Mouse (Mus musculus) heart, embryonic 11.5 days (tissue): ENCODE data around the gene Tpd52l2. TPM values are rescaled to one million over a fixed set of nuclear protein-coding genes. Genes with fewer than 3 reads are reported as not detected.
A peak's percentile ranks its signal among the peaks of the same experiment; 100 is the strongest.

ENCODE experiments used
- ATAC-seq: fragments of 200-750 bp; cut with Nextera tagmentation; replicated peaks from 2 replicates; pipeline ENCODE4 v1.8.0; 2017; ENCODE audit warnings: moderate library complexity; ENCODE audit not compliant: insufficient number of reproducible peaks, low FRiP score, low TSS enrichment
- H3K27ac ChIP-seq: fragments of 300-500 bp; sonication (generic); 2 replicates; pipeline ENCODE4 v1.5.1; 2014; ENCODE audit warnings: mild to moderate bottlenecking, low read depth, low read length
- H3K27me3 ChIP-seq: fragments of 300-500 bp; sonication (generic); 2 replicates; pipeline ENCODE4 v1.6.1; 2014; ENCODE audit warnings: mild to moderate bottlenecking, low read length, mixed read lengths; ENCODE audit not compliant: control insufficient read depth, insufficient read depth
- H3K36me3 ChIP-seq: fragments of 300-500 bp; sonication (generic); 2 replicates; pipeline ENCODE4 v1.6.1; 2014; ENCODE audit warnings: mild to moderate bottlenecking, low read length, moderate library complexity, mixed read lengths; ENCODE audit not compliant: control insufficient read depth, insufficient read depth
- H3K4me1 ChIP-seq: fragments of 300-500 bp; sonication (generic); 2 replicates; pipeline ENCODE4 v1.6.1; 2014; ENCODE audit warnings: low read length; ENCODE audit not compliant: control insufficient read depth, insufficient read depth
- H3K4me2 ChIP-seq: fragments of 300-500 bp; sonication (generic); 2 replicates; pipeline ENCODE4 v1.6.1; 2014; ENCODE audit warnings: mild to moderate bottlenecking, moderate library complexity
- H3K4me3 ChIP-seq: fragments of 300-500 bp; sonication (generic); 2 replicates; pipeline ENCODE4 v1.5.1; 2014; ENCODE audit warnings: low read depth, low read length
- H3K9ac ChIP-seq: fragments of 300-500 bp; sonication (generic); 2 replicates; pipeline ENCODE4 v1.6.1; 2014; ENCODE audit warnings: mild to moderate bottlenecking, low read depth, low read length, moderate library complexity
- H3K9me3 ChIP-seq: fragments of 300-500 bp; sonication (generic); replicated peaks from 2 replicates; pipeline ENCODE4 v1.6.1; 2016; ENCODE audit warnings: low read length; ENCODE audit not compliant: control insufficient read depth
- WGBS: fragments of 180-500 bp; shearing (Covaris S2); extraction: QIAGEN DNeasy Blood & Tissue Kit; methylation state at CpG from one replicate; pipeline ENCODE4 v1.1.7; 2014; ENCODE audit not compliant: insufficient replicate concordance; 5-methylcytosine and 5-hydroxymethylcytosine counted together
- polyA plus RNA-seq: library from polyadenylated mRNA; unstranded; fragments of >200 nt; fragmentation: Nextera tagmentation; extraction: Ambion mirVana; gene quantifications from 2 replicates; pipeline ENCODE4 v1.2.1, GENCODE M21; 2014

The Tpd52l2 gene
- polyA plus RNA-seq, 1 experiment from 2014 or later = 128 TPM

GRCm38 (mm10) chr2:181459673-181460621 is 37.0 kb upstream of the Tpd52l2 start:
- Histone ChIP-seq H3K36me3 (no peaks in the 10 kb centered on the region), H3K27me3 (peaks cover 3% of the 10 kb centered on the region; the same call in 1 of the 2 replicates), H3K4me1 (peaks cover 19% of the 10 kb centered on the region), H3K9ac (peak overlapping the region; percentile 91), H3K9me3 (no peaks in the 10 kb centered on the region), H3K4me2 (peak overlapping the region; percentile 100), H3K27ac (peak overlapping the region; percentile 87), H3K4me3 (peak overlapping the region; percentile 97)
- WGBS = under 1% methylated on average over 71 of the region's 71 CpGs
- ATAC-seq = peak; percentile 33

- H3K36me3 ChIP-seq = no peaks in the 10 kb centered on the region
- H3K4me3 ChIP-seq = no peak overlapping the region
- peaks cover 3% of the 10 kb centered on the region; the same call in 1 of the 2 replicates for H3K27me3 ChIP-seq
- no peak for ATAC-seq
- H3K4me2 ChIP-seq = no peak overlapping the region
- 81% methylated on average over 1 of the region's 1 CpGs for WGBS
- no peak overlapping the region for H3K27ac ChIP-seq
- no peaks in the 10 kb centered on the region for H3K9me3 ChIP-seq
- peaks cover 17% of the 10 kb centered on the region for H3K4me1 ChIP-seq
- no peak overlapping the region for H3K9ac ChIP-seq
Observed at GRCm38 (mm10) chr2:181461536-181462100, 35.3 kb upstream of the Tpd52l2 start.

GRCm38 (mm10) chr2:181462604-181463003 is 34.3 kb upstream of the Tpd52l2 start:
- Histone ChIP-seq H3K9me3 (no peaks in the 10 kb centered on the region), H3K4me1 (peaks cover 17% of the 10 kb centered on the region), H3K36me3 (no peaks in the 10 kb centered on the region), H3K4me3 (no peak overlapping the region), H3K9ac (no peak overlapping the region), H3K4me2 (peak overlapping the region; percentile 50), H3K27me3 (peaks cover 3% of the 10 kb centered on the region; the same call in 1 of the 2 replicates), H3K27ac (no peak overlapping the region)
- ATAC-seq = no peak
- 79% methylated on average over 1 of the region's 1 CpGs for WGBS

GRCm38 (mm10) chr2:181463008-181463738 is 33.8 kb upstream of the Tpd52l2 start:
- Histone ChIP-seq H3K36me3 (no peaks in the 10 kb centered on the region), H3K4me3 (no peak overlapping the region), H3K9ac (no peak overlapping the region), H3K4me1 (peaks cover 17% of the 10 kb centered on the region), H3K27me3 (peaks cover 3% of the 10 kb centered on the region; the same call in 1 of the 2 replicates), H3K4me2 (peak overlapping the region; percentile 50), H3K27ac (no peak overlapping the region), H3K9me3 (no peaks in the 10 kb centered on the region)
- WGBS = 35% methylated on average over 7 of the region's 7 CpGs
- peak; percentile 20; the same call in 1 of the 2 replicates for ATAC-seq

GRCm38 (mm10) chr2:181465423-181465822 is 31.5 kb upstream of the Tpd52l2 start:
- Histone ChIP-seq H3K9ac (no peak overlapping the region), H3K4me3 (no peak overlapping the region), H3K4me2 (no peak overlapping the region), H3K4me1 (peaks cover 19% of the 10 kb centered on the region), H3K27me3 (peaks cover 3% of the 10 kb centered on the region; the same call in 1 of the 2 replicates), H3K27ac (no peak overlapping the region), H3K36me3 (no peaks in the 10 kb centered on the region), H3K9me3 (no peaks in the 10 kb centered on the region)
- ATAC-seq = no peak
- 58% methylated on average over 3 of the region's 3 CpGs for WGBS

- 41% methylated on average over 2 of the region's 2 CpGs for WGBS
- Histone ChIP-seq H3K4me1 (peaks cover 24% of the 10 kb centered on the region), H3K9ac (no peak overlapping the region), H3K27me3 (no peaks in the 10 kb centered on the region), H3K27ac (0 out of 2 replicates have a peak overlapping the region, but pooled peaks have one; percentile 2), H3K4me2 (no peak overlapping the region), H3K4me3 (no peak overlapping the region), H3K9me3 (no peaks in the 10 kb centered on the region), H3K36me3 (no peaks in the 10 kb centered on the region)
- ATAC-seq = no peak
Observed at GRCm38 (mm10) chr2:181470285-181470684, 26.7 kb upstream of the Tpd52l2 start.

GRCm38 (mm10) chr2:181471246-181471645 is 25.7 kb upstream of the Tpd52l2 start:
- Histone ChIP-seq H3K27me3 (no peaks in the 10 kb centered on the region), H3K4me3 (no peak overlapping the region), H3K4me1 (peaks cover 24% of the 10 kb centered on the region), H3K4me2 (peak overlapping the region; percentile 25), H3K36me3 (no peaks in the 10 kb centered on the region), H3K9ac (no peak overlapping the region), H3K27ac (peak overlapping the region; percentile 72), H3K9me3 (no peaks in the 10 kb centered on the region)
- ATAC-seq = 0 out of 2 replicates have a peak, but pooled peaks have one; percentile 57
- WGBS = 31% methylated on average over 5 of the region's 5 CpGs

GRCm38 (mm10) chr2:181472256-181472827 is 24.6 kb upstream of the Tpd52l2 start:
- Histone ChIP-seq H3K9ac (no peak overlapping the region), H3K27ac (peak overlapping the region; percentile 35; the same call in 1 of the 2 replicates), H3K4me1 (peaks cover 24% of the 10 kb centered on the region), H3K9me3 (no peaks in the 10 kb centered on the region), H3K27me3 (no peaks in the 10 kb centered on the region), H3K36me3 (no peaks in the 10 kb centered on the region), H3K4me2 (no peak overlapping the region), H3K4me3 (no peak overlapping the region)
- ATAC-seq = no peak
- 78% methylated on average over 1 of the region's 1 CpGs for WGBS
